Mouse (Mus musculus): ENCODE data around the gene Duox1.

- TF ChIP-seq CTCF (IDR thresholded peaks at IDR 0.05; ENCODE audit: borderline replicate concordance, extremely low read depth, insufficient read depth, insufficient read length) = no peak
- no peak for TF ChIP-seq POLR2A (IDR thresholded peaks at IDR 0.05; ENCODE audit: borderline replicate concordance, extremely low read depth, insufficient read depth, insufficient read length, poor library complexity, severe bottlenecking)
Observed at GRCm38 (mm10) chr2:122298096-122298499, 17.4 kb upstream of the Duox1 start, which contains the start of gene Duox2.
